Mouse (Mus musculus) liver, embryonic 14.5 days (tissue): ENCODE data around the gene Heatr6. TPM values are rescaled to one million over a fixed set of nuclear protein-coding genes. Genes with fewer than 3 reads are reported as not detected.

Source experiments
- ATAC-seq: fragments of 200-750 bp; cut with Nextera tagmentation; 2 replicates; pipeline ENCODE4 v1.8.0; 2017; ENCODE audit warnings: moderate number of reproducible peaks, mild to moderate bottlenecking, moderate library complexity; ENCODE audit not compliant: insufficient read depth
- DNase-seq, 3 experiments: peaks; one replicate each; pipeline ENCODE4 v3.0.0-alpha.2; 2012 to 2013; ENCODE audit warnings: low read depth in 3 of 3, low spot score in 3 of 3
- H3K27ac ChIP-seq: fragments of 300-500 bp; sonication (generic); 2 replicates; pipeline ENCODE4 v1.5.1; 2014; ENCODE audit warnings: moderate library complexity, mild to moderate bottlenecking, control low read depth, inconsistent platforms
- H3K27me3 ChIP-seq: fragments of 300-500 bp; sonication (generic); 2 replicates; pipeline ENCODE4 v1.6.1; 2014; ENCODE audit warnings: mild to moderate bottlenecking, low read length, moderate library complexity; ENCODE audit not compliant: control insufficient read depth, insufficient read depth
- H3K36me3 ChIP-seq: fragments of 300-500 bp; sonication (generic); replicated peaks from 2 replicates; pipeline ENCODE4 v1.6.1; 2014; ENCODE audit warnings: low read depth; ENCODE audit not compliant: control insufficient read depth, insufficient read depth
- H3K4me1 ChIP-seq, 2 experiments: fragments of 200-500 bp in 1 of 2; fragments of 300-500 bp in 1 of 2; sonication (generic) in 1 of 2; replicated peaks; 2 replicates each; pipeline ENCODE4 v1.6.1; 2012 to 2014; ENCODE audit warnings: antibody characterized with exemption in 1 of 2, inconsistent platforms in 1 of 2, low read length in 1 of 2; ENCODE audit not compliant: control insufficient read depth in 2 of 2, insufficient read depth in 2 of 2
- H3K4me2 ChIP-seq: fragments of 300-500 bp; sonication (generic); 2 replicates; pipeline ENCODE4 v1.6.1; 2014; ENCODE audit warnings: low read depth, mild to moderate bottlenecking, control low read depth, moderate library complexity
- H3K4me3 ChIP-seq, 2 experiments: fragments of 200-500 bp in 1 of 2; fragments of 300-500 bp in 1 of 2; sonication (generic) in 1 of 2; 2 replicates each; pipeline ENCODE4 v1.5.1; 2012 to 2014; ENCODE audit warnings: low read depth in 2 of 2, low read length in 2 of 2, mild to moderate bottlenecking in 2 of 2, control low read depth in 1 of 2, inconsistent platforms in 1 of 2, moderate library complexity in 1 of 2; ENCODE audit not compliant: insufficient read depth in 1 of 2
- H3K9ac ChIP-seq: fragments of 300-500 bp; sonication (generic); replicated peaks from 2 replicates; pipeline ENCODE4 v1.6.1; 2014; ENCODE audit warnings: mild to moderate bottlenecking, control low read depth, moderate library complexity
- H3K9me3 ChIP-seq: fragments of 300-500 bp; sonication (generic); 2 replicates; pipeline ENCODE4 v1.6.1; 2016; ENCODE audit warnings: low read length, mixed read lengths; ENCODE audit not compliant: control insufficient read depth
- CTCF ChIP-seq: IDR thresholded peaks from 2 replicates; pipeline ENCODE4 v1.5.1; 2016; ENCODE audit warnings: antibody characterized with exemption, low read depth, control low read depth
- EP300 ChIP-seq: IDR thresholded peaks from 2 replicates; pipeline ENCODE4 v1.6.1; 2016; ENCODE audit warnings: antibody characterized with exemption, low read depth
- WGBS: fragments of 180-500 bp; shearing (Covaris S2); extraction: QIAGEN DNeasy Blood & Tissue Kit; methylation state at CpG from one replicate; pipeline ENCODE4 v1.1.7; 2014; ENCODE audit not compliant: insufficient replicate concordance; 5-methylcytosine and 5-hydroxymethylcytosine counted together
- polyA plus RNA-seq, 2 experiments: library from polyadenylated mRNA; depleted of rRNA in 1 of 2; stranded (reverse) in 1 of 2; unstranded in 1 of 2; fragments of >200 nt; fragmentation: Nextera tagmentation in 1 of 2; extraction: Ambion mirVana in 1 of 2; gene quantifications; 2 replicates each; pipeline versions ENCODE4 v1.2.1 to v1.2.3; 2012 to 2014

Gene Heatr6
- polyA plus RNA-seq, 2 experiments, result 3.8 to 5.6 TPM

- no peaks in the 10 kb centered on the region for H3K9me3 ChIP-seq
- TF ChIP-seq EP300, result no peak
- TF ChIP-seq CTCF, result no peak; the same call in 1 of the 2 replicates
- no peak overlapping the region for H3K4me3 ChIP-seq
- no peak overlapping the region for H3K9ac ChIP-seq
- no peak overlapping the region for H3K27ac ChIP-seq
- WGBS, result 53% methylated on average over 5 of the region's 5 CpGs
- H3K27me3 ChIP-seq, result no peaks in the 10 kb centered on the region
- H3K4me1 ChIP-seq, result no peaks in the 10 kb centered on the region
- H3K36me3 ChIP-seq, result no peaks in the 10 kb centered on the region
- no peak for ATAC-seq
- H3K4me2 ChIP-seq, result no peak overlapping the region
- DNase-seq, result no peak
Measured at GRCm38 (mm10) chr11:83733071-83733640, 20.3 kb upstream of the Heatr6 start.

GRCm38 (mm10) chr11:83734215-83734614, 19.3 kb upstream of the Heatr6 start:
- H3K4me2 ChIP-seq, result no peak overlapping the region
- H3K36me3 ChIP-seq, result no peaks in the 10 kb centered on the region
- 26% methylated on average over 1 of the region's 1 CpGs for WGBS
- no peaks in the 10 kb centered on the region for H3K4me1 ChIP-seq
- DNase-seq (no peak), ATAC-seq (no peak)
- H3K9ac ChIP-seq, result no peak overlapping the region
- no peaks in the 10 kb centered on the region for H3K9me3 ChIP-seq
- no peak overlapping the region for H3K4me3 ChIP-seq
- no peaks in the 10 kb centered on the region for H3K27me3 ChIP-seq
- no peak for TF ChIP-seq CTCF
- TF ChIP-seq EP300, result no peak
- H3K27ac ChIP-seq, result no peak overlapping the region

GRCm38 (mm10) chr11:83735881-83736280, 17.6 kb upstream of the Heatr6 start:
- Histone ChIP-seq H3K9ac (no peak overlapping the region), H3K4me3 (no peak overlapping the region), H3K27me3 (no peaks in the 10 kb centered on the region), H3K36me3 (no peaks in the 10 kb centered on the region), H3K4me1 (no peaks in the 10 kb centered on the region), H3K27ac (no peak overlapping the region), H3K4me2 (no peak overlapping the region), H3K9me3 (no peaks in the 10 kb centered on the region)
- WGBS, result 42% methylated on average over 2 of the region's 2 CpGs
- TF ChIP-seq EP300 (no peak), CTCF (no peak)
- ATAC-seq (no peak), DNase-seq (no peak)

- DNase-seq, result no peak
- Histone ChIP-seq H3K9ac (no peak overlapping the region), H3K4me2 (no peak overlapping the region), H3K9me3 (no peaks in the 10 kb centered on the region), H3K4me1 (peaks cover 0 to 3% of the 10 kb centered on the region in 2 experiments; a peak in 1 of 4 replicates), H3K27ac (no peak overlapping the region), H3K27me3 (no peaks in the 10 kb centered on the region), H3K4me3 (no peak overlapping the region), H3K36me3 (no peaks in the 10 kb centered on the region)
- 24% methylated on average over 3 of the region's 3 CpGs for WGBS
- no peak for ATAC-seq
- TF ChIP-seq CTCF (no peak), EP300 (no peak)
Measured at GRCm38 (mm10) chr11:83737109-83737558, 16.4 kb upstream of the Heatr6 start.

- 20% methylated on average over 5 of the region's 5 CpGs for WGBS
- no peak overlapping the region for H3K4me2 ChIP-seq
- ATAC-seq, result no peak
- TF ChIP-seq CTCF (peak; percentile 81), EP300 (no peak)
- peak in 2 of 3 experiments; percentile 17 to 22 for DNase-seq
- no peak overlapping the region for H3K27ac ChIP-seq
- no peaks in the 10 kb centered on the region for H3K36me3 ChIP-seq
- no peaks in the 10 kb centered on the region for H3K9me3 ChIP-seq
- no peak overlapping the region for H3K4me3 ChIP-seq
- H3K9ac ChIP-seq, result no peak overlapping the region
- H3K27me3 ChIP-seq, result no peaks in the 10 kb centered on the region
- H3K4me1 ChIP-seq, result peaks cover 0 to 3% of the 10 kb centered on the region in 2 experiments; a peak in 2 of 4 replicates
Measured at GRCm38 (mm10) chr11:83739241-83739640, 14.3 kb upstream of the Heatr6 start.
